Mouse (Mus musculus): ENCODE measurements at regions not wholly inside any gene's neighbourhood (a gene's known extent, or its start where the extent isn't known, plus 50 kb on each side); places are given as distances from the start of the nearest gene placed in this dataset.
"Not testable (repeated sequence)": the region's sequence is repeated elsewhere in the genome, so short reads cannot be mapped to it uniquely, and the experiment has no call there.

DNA sequence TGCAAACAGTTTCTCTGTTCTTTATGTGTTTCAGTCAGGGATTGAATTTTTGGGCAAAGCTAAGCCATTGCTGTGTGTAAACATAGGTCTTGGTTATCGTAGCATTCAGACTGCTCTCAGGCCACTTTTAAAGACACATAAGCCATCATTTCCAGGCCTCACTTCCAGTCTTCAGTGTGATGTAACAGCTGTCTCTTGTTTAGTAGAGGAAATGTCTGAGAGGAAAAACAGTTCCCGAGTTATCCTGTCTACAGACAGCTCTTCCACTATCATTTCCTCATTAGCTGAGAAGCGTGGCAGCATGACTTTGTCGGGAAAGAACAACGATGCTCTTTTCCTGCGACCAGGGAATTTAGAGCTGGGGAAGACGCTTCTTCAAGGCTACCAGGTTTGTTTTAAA, 196.9 kb downstream of the Fam198b start:
- DNase-seq, result no peak

DNA sequence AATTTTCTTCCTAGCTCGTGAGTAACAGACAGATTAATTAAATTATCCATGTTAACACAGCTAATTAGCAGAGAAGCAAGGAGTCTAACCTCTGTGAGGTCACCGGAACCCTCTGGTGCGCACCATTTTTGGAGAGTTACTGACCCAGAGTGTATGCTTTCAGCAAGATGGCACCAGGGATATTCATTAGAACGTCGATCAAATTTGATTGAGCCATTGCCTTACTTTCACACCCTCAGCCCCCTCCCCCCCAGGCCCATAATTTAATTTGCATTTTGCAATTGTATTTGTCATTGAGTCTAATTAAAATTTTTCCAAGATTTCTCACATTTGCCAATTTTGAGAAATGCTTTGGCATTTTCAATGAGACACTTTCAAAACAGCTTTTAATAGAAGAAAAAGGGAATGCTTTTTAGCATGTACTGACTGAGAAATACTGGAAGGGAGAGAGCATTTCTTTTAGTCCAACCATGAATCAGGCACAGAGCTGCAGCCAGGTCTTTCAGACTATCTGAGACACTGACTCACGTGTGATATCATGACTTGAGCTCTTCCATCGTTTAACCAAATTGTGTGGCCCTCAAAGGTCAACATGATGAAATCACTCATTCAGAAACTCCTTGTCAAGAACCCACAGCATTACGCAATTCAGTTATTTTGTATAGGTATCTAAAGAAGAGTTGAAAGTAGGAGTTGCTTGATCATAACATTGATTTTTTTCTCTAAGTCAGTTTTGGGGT, 198.6 kb downstream of the Fam198b start:
- no peak for DNase-seq

DNA sequence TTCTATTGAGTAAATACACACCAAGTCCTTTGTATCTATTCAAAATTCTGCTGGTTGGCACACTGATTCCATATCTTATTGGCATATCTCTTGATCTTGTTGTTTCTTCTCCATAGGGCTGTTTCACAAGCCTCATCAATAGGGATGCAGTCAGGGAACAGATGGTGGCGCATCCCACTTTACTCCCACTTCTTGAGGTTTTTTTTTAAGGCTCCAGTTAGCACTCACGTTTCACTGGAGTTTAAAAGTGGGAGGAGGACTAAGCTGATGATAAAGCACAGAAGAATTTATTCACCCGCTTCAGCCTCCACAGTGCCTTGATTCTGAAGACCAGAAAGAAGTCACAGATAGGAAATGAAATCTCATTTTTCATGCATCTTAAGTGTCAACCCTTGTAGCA, 199.8 kb downstream of the Fam198b start:
- peak; percentile 49 for DNase-seq

- no peak for DNase-seq
These were observed 215.3 kb downstream of the Fam198b start for GRCm38 (mm10) chr3:80099625-80100024.

- no peak for DNase-seq
These were observed 235.9 kb downstream of the Fam198b start for GRCm38 (mm10) chr3:80120177-80120736.

GRCm38 (mm10) chr3:80123666-80124065, 239.3 kb downstream of the Fam198b start:
- no peak for DNase-seq

- no peak for DNase-seq
These were observed 240.3 kb downstream of the Fam198b start for GRCm38 (mm10) chr3:80124621-80125020.

DNA sequence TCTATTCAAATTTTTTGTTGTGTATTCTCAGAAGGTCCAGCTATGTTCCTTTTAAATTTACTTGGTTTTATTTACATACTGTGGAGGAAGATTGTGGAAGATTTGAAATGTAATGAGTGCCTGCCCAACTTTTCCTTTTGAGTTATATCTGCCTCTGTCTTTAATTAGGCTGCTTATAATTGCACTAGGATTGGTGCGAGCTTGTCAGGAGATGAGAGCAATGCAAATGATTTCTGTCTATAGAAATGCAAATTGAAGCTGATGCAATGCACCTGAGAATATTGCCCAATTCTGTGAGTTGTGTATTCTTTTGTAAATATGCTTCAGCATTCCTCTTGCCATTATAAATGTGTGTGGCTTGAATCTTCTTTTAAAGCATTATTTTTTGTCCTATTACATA, 257.4 kb downstream of the Fam198b start:
- no peak for DNase-seq

DNA sequence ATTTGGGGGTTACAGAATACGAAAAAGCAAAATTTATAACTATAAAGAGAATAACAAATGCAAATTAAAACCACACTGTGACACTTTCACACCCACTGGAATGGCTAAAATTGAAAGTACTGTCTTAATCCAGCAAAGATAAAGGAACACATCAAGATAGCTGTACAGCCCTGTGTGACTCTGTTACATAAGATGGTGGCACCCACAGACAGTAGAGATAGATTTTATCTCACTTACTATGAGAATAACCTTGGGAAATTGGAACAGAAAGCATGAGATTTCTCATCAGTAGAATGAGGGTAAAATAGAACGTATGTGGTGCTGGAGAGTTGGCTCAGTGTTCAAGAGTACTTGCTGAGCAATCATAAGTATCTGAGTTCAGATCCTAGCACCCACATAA, 276.1 kb downstream of the Fam198b start:
- no peak for DNase-seq

GRCm38 (mm10) chr3:80181749-80182148, 297.4 kb downstream of the Fam198b start:
- DNase-seq, result no peak

- not testable (repeated sequence) for DNase-seq
These were observed 297.8 kb downstream of the Fam198b start for GRCm38 (mm10) chr3:80182161-80182560.

- DNase-seq, result no peak
These were observed 303.1 kb downstream of the Fam198b start for GRCm38 (mm10) chr3:80187406-80187805.

DNA sequence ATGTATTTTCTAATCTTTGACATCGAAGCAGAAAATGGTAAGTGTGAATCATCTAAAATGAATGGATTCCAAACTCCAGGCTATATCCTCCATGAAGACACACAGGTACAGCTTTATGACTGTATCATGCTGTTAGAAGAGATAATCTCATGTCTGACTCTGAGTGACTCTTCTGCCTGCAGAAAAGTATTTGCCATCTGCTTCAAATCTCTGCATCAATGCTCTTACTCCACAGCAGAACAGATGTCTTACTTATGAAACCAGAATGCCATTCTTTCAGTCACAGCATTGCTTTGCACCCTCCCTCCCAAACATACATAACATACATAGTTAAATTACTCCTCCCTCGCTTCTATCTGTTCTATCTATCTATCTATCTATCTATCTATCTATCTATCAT, 316.6 kb downstream of the Fam198b start:
- peak; percentile 38 for DNase-seq

- DNase-seq, result no peak
These were observed 320.5 kb downstream of the Fam198b start for GRCm38 (mm10) chr3:80204821-80205220.

DNA sequence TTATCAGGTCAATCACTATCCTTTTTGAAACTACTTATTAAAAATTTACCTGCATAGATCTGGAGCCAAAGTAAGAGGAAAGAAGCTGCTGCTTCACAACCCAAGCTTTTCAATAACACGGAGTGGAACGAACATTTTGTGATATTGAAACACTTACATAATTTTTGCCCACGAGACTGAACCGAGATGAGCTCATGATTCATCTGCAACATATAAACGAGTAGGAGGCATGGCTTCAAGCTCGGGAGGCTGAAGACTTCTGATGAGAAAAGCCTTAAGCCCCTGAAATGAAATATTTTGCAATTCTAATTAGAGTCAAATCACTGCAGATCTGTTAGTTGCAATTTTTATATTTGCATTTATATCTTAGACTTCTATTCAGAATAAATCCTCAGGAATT, 321.0 kb downstream of the Fam198b start:
- peak; percentile 76 for DNase-seq

DNA sequence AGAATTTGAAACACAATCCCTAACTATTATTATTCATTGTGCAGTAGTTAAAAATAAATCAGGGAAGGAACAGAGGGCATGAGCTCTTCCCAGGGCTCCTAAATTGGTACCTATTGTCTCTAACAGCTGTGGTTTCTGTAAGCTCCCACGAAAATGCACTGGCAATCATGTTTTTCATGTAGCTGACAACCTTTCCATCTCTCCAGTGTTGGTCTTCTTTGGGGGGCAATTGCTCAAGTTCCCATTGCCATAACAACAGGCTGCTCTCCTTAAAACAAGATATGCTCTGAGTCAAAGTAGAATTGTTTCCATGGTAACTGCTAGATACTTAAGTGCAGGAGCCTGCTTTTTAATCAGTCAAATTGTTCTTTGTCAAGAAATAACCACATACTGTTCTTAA, 322.7 kb downstream of the Fam198b start:
- peak; percentile 43 for DNase-seq

- DNase-seq, result no peak
These were observed 323.7 kb downstream of the Fam198b start for GRCm38 (mm10) chr3:80208028-80208427.

DNA sequence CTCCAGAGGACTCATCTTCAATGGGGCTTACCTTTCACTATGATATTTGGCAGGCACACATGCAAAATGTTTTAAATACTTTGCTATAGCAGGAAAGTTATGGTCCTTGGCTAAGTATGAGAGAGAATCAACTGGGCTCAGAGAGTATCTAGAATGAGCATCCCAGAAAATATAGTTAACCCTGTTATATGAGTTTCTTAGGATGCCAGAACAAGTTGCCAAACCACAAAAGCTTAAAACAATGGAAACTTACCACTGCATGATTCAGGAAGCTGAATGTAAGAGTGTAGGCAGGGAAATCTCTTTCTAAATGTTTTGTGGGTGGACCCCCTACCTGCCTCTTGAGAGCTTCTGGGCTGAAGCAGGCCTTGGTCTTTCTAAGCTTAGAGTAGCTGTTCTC, 325.3 kb downstream of the Fam198b start:
- DNase-seq, result no peak

DNA sequence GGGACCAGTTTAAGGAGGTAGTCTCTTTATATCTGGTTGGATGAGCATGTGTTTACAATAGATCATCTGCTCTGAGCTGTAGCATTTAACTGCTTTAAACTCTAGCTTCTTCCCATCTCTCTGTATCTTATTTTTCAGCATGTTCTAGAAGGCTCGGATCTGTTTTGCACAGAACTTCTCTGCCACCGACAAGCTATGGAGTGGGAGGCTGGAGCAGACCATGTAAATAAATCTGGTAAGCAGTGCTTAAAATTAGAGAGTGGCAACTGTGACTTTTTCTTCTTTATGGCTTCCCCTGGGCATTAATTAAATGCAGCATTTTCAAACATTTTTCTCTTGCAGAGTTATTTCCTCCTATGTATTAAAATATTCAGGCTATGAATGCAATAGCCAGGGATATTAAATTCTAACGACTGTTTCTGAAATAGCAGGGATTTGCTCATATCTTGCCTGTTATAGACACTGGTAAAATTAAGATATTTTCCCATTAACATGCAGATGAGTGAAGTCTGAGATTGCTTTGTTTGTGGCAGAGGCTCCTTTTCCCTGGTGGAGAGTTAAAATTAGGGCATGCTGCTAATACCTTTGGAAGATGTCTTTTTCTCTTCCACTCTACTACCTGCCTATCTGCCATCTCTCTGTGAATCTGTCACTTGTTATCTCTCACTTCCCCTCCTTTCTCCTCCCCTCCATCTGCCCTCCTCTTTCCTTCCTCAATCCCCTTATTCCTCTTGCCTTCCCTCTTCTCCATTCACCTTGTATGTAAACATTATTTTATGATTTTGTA, 327.2 kb downstream of the Fam198b start:
- peak; percentile 81 for DNase-seq

DNA sequence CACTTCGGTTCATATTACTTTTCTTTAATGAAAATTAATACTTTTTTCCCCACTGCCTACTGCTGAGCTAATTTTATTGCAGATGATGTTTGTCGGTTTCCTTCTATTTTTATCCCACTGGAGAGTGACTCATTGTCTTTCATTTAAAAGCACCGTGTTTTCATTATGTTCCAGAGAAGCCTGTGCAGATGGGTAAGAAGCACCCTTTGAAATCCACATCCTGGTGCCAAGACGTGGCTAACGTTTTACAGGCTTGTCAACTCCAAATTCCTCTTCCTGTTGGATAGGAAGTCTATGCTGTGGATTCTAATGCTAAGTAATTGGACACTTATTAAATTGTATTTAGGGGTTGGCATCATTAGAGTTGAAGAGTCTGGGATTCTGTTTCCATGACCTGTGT, 364.3 kb downstream of the Fam198b start:
- DNase-seq, result peak; percentile 67

DNA sequence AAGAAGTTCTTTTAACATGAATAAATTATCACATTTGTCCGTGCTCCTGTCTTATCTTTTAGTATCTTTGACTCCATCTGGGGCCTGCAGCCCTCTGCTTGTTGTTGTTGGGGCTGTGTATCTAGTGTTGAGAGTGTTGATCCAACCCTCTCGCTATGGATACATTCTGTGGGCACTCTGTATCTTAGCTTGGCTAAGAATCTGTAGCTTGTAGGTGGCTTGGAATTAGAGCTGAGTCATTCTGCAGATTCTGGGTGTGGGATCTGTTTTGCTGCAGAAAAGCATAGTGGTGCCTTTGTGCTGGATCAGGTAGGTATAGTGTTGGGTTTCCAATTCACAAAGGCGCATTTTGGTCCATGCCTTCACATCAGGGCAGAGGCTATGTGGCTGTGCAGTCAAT, 365.6 kb downstream of the Fam198b start:
- DNase-seq, result peak; percentile 35

DNA sequence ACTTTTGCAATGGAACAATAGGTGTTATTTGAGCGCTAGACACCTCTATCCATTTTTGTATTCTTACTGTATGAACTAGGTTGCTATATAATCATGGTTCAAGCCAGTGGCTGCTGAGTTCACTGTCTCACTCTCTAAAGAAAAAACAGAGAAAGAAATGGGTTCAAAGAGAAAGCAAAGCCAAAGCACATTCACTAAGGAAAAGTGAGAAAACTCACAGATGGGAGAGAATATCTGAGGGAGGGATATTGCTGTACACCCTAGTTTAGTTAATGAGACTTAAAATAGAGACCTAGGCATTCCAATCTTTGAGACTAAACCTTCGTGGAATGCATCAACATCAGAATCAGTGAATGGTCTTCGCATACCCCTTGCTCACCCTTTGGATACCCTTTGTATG, 371.0 kb downstream of the Fam198b start:
- DNase-seq, result no peak

DNA sequence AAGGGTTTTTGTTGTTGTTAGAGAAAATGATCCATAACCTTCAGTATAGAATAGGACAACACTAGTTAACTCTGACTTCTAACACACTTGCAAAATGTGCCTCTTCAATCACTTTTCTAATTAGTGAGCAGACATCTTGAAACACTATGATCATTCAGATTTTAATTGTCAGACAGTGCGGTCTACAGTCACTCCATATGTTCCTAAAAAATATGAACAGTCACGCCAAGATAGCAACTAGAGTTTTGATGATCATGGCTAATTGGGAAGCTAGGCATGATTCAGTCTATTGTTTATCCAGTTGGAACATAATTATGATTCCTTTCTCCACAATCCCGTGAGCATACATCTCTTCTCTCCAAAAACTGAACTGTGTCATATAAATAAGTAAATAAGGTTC, 372.1 kb downstream of the Fam198b start:
- DNase-seq, result no peak

- DNase-seq, result no peak
These were observed 378.8 kb downstream of the Fam198b start for GRCm38 (mm10) chr3:80263095-80263494.
